Mouse (Mus musculus) CH12.LX (cell line): ENCODE results near the gene Phlda3. TPM values are rescaled to one million over a fixed set of nuclear protein-coding genes. Genes with fewer than 3 reads are reported as not detected.

ENCODE experiments used
- DNase-seq: peaks from one replicate; pipeline ENCODE4 v3.0.0-alpha.2; 2013; ENCODE audit errors: extremely low read depth
- H3K27ac ChIP-seq: 2 replicates; pipeline ENCODE4 v1.5.1; 2012; ENCODE audit warnings: low read depth, mild to moderate bottlenecking, control low read depth, moderate library complexity; ENCODE audit not compliant: insufficient read depth
- H3K27me3 ChIP-seq: replicated peaks from 2 replicates; pipeline ENCODE3; 2012; ENCODE audit warnings: inconsistent platforms
- H3K36me3 ChIP-seq, 2 experiments: replicated peaks in 1 of 2; 2 replicates each; pipeline versions ENCODE3 to v1.6.1; 2012; ENCODE audit warnings: inconsistent platforms in 1 of 2, low read length in 1 of 2, mild to moderate bottlenecking in 1 of 2, mixed read lengths in 1 of 2, moderate library complexity in 1 of 2; ENCODE audit not compliant: control insufficient read depth in 1 of 2, insufficient read depth in 1 of 2
- H3K4me1 ChIP-seq, 2 experiments: 2 replicates each; pipeline ENCODE4 v1.6.1; 2012; ENCODE audit warnings: inconsistent platforms in 1 of 2, moderate library complexity in 1 of 2; ENCODE audit not compliant: insufficient read depth in 2 of 2, control insufficient read depth in 1 of 2
- H3K4me2 ChIP-seq: 2 replicates; pipeline ENCODE4 v1.6.1; 2012; ENCODE audit warnings: low read depth, mild to moderate bottlenecking, control low read depth; ENCODE audit not compliant: poor library complexity, insufficient read depth, severe bottlenecking
- H3K4me3 ChIP-seq, 3 experiments: fragments of 150-350 bp in 1 of 3; sonication (generic) in 1 of 3; replicated peaks in 1 of 3; 2 replicates each; pipeline versions ENCODE3 to v1.5.1; 2011 to 2012; ENCODE audit warnings: low read depth in 2 of 3, low read length in 2 of 3, mild to moderate bottlenecking in 2 of 3, moderate library complexity in 2 of 3, control low read depth in 1 of 3, improper control_type of control experiment in 1 of 3, inconsistent platforms in 1 of 3, mixed read lengths in 1 of 3; ENCODE audit not compliant: poor library complexity in 1 of 3
- H3K79me2 ChIP-seq: replicated peaks from 2 replicates; pipeline ENCODE4 v1.6.1; 2012; ENCODE audit warnings: mild to moderate bottlenecking, moderate library complexity; ENCODE audit not compliant: control insufficient read depth, poor library complexity, insufficient read depth, severe bottlenecking; ENCODE audit errors: extremely low read depth
- H3K9ac ChIP-seq: 2 replicates; pipeline ENCODE4 v1.6.1; 2012; ENCODE audit warnings: low read depth, mild to moderate bottlenecking, control low read depth, moderate library complexity; ENCODE audit not compliant: insufficient read depth
- H3K9me3 ChIP-seq: replicated peaks from 2 replicates; pipeline ENCODE3; 2012; ENCODE audit warnings: low read length, inconsistent platforms, mixed read lengths
- BHLHE40 ChIP-seq: IDR thresholded peaks from 2 replicates; pipeline ENCODE4 v1.6.1; 2011; ENCODE audit warnings: mild to moderate bottlenecking, low read depth, low read length, improper control_type of control experiment
- CHD1 ChIP-seq: IDR thresholded peaks from 2 replicates; pipeline ENCODE4 v1.6.1; 2012; ENCODE audit warnings: low read depth, low read length, improper control_type of control experiment, inconsistent platforms
- CTCF ChIP-seq, 2 experiments: IDR thresholded peaks in 1 of 2; conservative IDR thresholded peaks in 1 of 2; 2 replicates each; pipeline ENCODE4 v1.5.1; 2011 to 2012; ENCODE audit warnings: low read depth in 2 of 2, low read length in 2 of 2, improper control_type of control experiment in 1 of 2, inconsistent platforms in 1 of 2, mild to moderate bottlenecking in 1 of 2, moderate library complexity in 1 of 2
- ELF1 ChIP-seq: IDR thresholded peaks from 2 replicates; pipeline ENCODE4 v1.6.1; 2014; ENCODE audit warnings: low read depth, mild to moderate bottlenecking, inconsistent platforms, low read length, improper control_type of control experiment
- IRF4 ChIP-seq: IDR thresholded peaks from 2 replicates; pipeline ENCODE4 v1.6.1; 2014; ENCODE audit warnings: low read depth, mild to moderate bottlenecking, inconsistent platforms, low read length, improper control_type of control experiment
- MAFK ChIP-seq: IDR thresholded peaks from 2 replicates; pipeline ENCODE4 v1.6.1; 2011; ENCODE audit warnings: low read length, improper control_type of control experiment; ENCODE audit not compliant: insufficient replicate concordance
- MAX ChIP-seq: IDR thresholded peaks from 2 replicates; pipeline ENCODE4 v1.6.1; 2011; ENCODE audit warnings: low read length, improper control_type of control experiment
- MXI1 ChIP-seq: IDR thresholded peaks from 2 replicates; pipeline ENCODE4 v1.6.1; 2011; ENCODE audit warnings: mild to moderate bottlenecking, low read depth, low read length, improper control_type of control experiment
- NELFE ChIP-seq: IDR thresholded peaks from 2 replicates; pipeline ENCODE4 v1.6.1; 2011; ENCODE audit warnings: low read depth, low read length, improper control_type of control experiment
- NRF1 ChIP-seq: IDR thresholded peaks from 2 replicates; pipeline ENCODE4 v1.6.1; 2014; ENCODE audit warnings: low read depth, mild to moderate bottlenecking, inconsistent platforms, low read length, improper control_type of control experiment, moderate library complexity
- RCOR1 ChIP-seq: conservative IDR thresholded peaks from 2 replicates; pipeline ENCODE4 v1.6.1; 2012; ENCODE audit warnings: low read depth, mild to moderate bottlenecking, inconsistent platforms, low read length, improper control_type of control experiment
- SIN3A ChIP-seq: IDR thresholded peaks from 2 replicates; pipeline ENCODE4 v1.6.1; 2012; ENCODE audit warnings: low read length, improper control_type of control experiment, inconsistent platforms
- SMC3 ChIP-seq: IDR thresholded peaks from 2 replicates; pipeline ENCODE4 v1.6.1; 2011; ENCODE audit warnings: low read depth, low read length, improper control_type of control experiment
- TCF12 ChIP-seq: IDR thresholded peaks from 2 replicates; pipeline ENCODE4 v1.6.1; 2014; ENCODE audit warnings: low read depth, mild to moderate bottlenecking, inconsistent platforms, low read length, improper control_type of control experiment
- UBTF ChIP-seq: IDR thresholded peaks from 2 replicates; pipeline ENCODE4 v1.6.1; 2012; ENCODE audit warnings: low read depth, mild to moderate bottlenecking, inconsistent platforms, low read length, improper control_type of control experiment, moderate library complexity
- USF1 ChIP-seq: IDR thresholded peaks from 2 replicates; pipeline ENCODE4 v1.6.1; 2014; ENCODE audit warnings: low read depth, mild to moderate bottlenecking, inconsistent platforms, low read length, improper control_type of control experiment
- USF2 ChIP-seq: conservative IDR thresholded peaks from 2 replicates; pipeline ENCODE4 v1.6.1; 2011; ENCODE audit warnings: low read depth, low read length, improper control_type of control experiment
- ZKSCAN1 ChIP-seq: IDR thresholded peaks from 2 replicates; pipeline ENCODE4 v1.6.1; 2012; ENCODE audit warnings: low read depth, inconsistent platforms, low read length, improper control_type of control experiment, borderline replicate concordance
- dilution Hi-C: fragments of 300-500 bp; cut with MboI; formaldehyde crosslinking; loops from 2 replicates; pipeline ENCODE4 v1.14.3; 2020; ENCODE audit warnings: low sequenced_read_pairs; ENCODE audit not compliant: extremely low pct_unique_long_range_greater_than_20kb, extremely low pct_ligation_motif_present
- in situ Hi-C: fragments of 300-500 bp; cut with MboI; formaldehyde crosslinking; loops from 3 replicates; pipeline ENCODE4 v1.14.3; 2019; ENCODE audit warnings: low sequenced_read_pairs, low pct_ligation_motif_present, low pct_unique_long_range_greater_than_20kb, mixed read lengths
- polyA plus RNA-seq: library from polyadenylated mRNA; unstranded; fragments of >175 nt; gene quantifications from 2 replicates; pipeline ENCODE4 v1.2.1, GENCODE M21; 2012; ENCODE audit warnings: low read depth; ENCODE audit not compliant: insufficient read length
- total RNA-seq, 2 experiments: library from RNA; depleted of rRNA; stranded (reverse); fragments of 300-350 nt in 1 of 2; fragments of >200 nt in 1 of 2; gene quantifications; 2 replicates each; pipeline ENCODE4 v1.2.3; 2012 to 2014

The Phlda3 gene
- total and polyA plus RNA-seq, 3 experiments, result 37.5 to 98.1 (median 49.5) TPM

DNA sequence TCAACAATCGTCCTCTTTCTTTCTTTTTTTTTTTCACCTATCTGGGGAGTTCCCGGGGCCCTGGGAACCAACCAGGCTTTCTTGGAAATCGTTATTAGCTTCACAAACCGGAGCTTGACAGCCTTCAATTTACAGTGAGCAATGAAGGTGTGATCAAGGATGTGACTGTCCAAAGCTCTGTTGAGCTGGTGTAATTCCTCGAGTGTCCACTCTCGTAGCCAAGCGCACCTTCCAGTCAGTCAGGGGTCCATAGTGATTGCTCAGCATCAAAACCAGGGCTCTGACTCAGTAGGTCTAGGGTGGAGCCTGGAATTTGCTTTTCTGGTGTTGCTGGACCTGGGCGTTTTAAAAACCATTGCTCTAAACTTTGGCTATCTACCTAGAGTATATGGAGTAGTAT lies 5.7 kb upstream of the Phlda3 start:
- H3K4me1 ChIP-seq, result peaks cover 27 to 68% of the 10 kb centered on the region in 2 experiments
- no peaks in the 10 kb centered on the region for H3K9me3 ChIP-seq
- TF ChIP-seq IRF4, result no peak
- TF ChIP-seq ZKSCAN1, result no peak
- no peak for TF ChIP-seq RCOR1
- no peak for TF ChIP-seq MAFK
- no peak for TF ChIP-seq CHD1
- no peak for TF ChIP-seq USF2
- no peak for TF ChIP-seq NELFE
- no peak for TF ChIP-seq ELF1
- TF ChIP-seq USF1, result no peak
- TF ChIP-seq MXI1, result no peak
- TF ChIP-seq MAX, result no peak
- no peak for TF ChIP-seq SMC3
- TF ChIP-seq NRF1, result no peak
- TF ChIP-seq SIN3A, result no peak
- TF ChIP-seq TCF12, result no peak
- no peak for TF ChIP-seq UBTF
- TF ChIP-seq, all 38 proteins: peak for 0
- H3K27me3 ChIP-seq, result peaks cover 4% of the 10 kb centered on the region
- H3K4me3 ChIP-seq, result no peak overlapping the region
- in situ Hi-C loops, result loop anchor here (10.0 kb wide), 1 partner anchor 375 kb away; the partner anchor contains the start of gene Kif21b
- H3K79me2 ChIP-seq, result no peaks in the 10 kb centered on the region
- H3K36me3 ChIP-seq, result no peaks in the 10 kb centered on the region
- DNase-seq, result peak; percentile 12
- peak overlapping the region; percentile 41; the same call in 1 of the 2 replicates for H3K9ac ChIP-seq
- peak overlapping the region; percentile 52; the same call in 1 of the 2 replicates for H3K4me2 ChIP-seq
- dilution Hi-C loops, result no loop called here
- H3K27ac ChIP-seq, result no peak overlapping the region; the same call in 1 of the 2 replicates

- no peak overlapping the region for H3K9ac ChIP-seq
- H3K4me3 ChIP-seq, result no peak overlapping the region
- in situ Hi-C loops (loop anchor here (10.0 kb wide), 1 partner anchor 373 kb away; the partner anchor contains the start of gene Kif21b), dilution Hi-C loops (no loop called here)
- no peak overlapping the region for H3K27ac ChIP-seq
- TF ChIP-seq CTCF (conservative IDR thresholded peaks at IDR 0.05 in 1 of 2, IDR thresholded peaks at IDR 0.05 in 1 of 2; ENCODE audit: low read depth in 2 of 2, low read length in 2 of 2) (no peak), BHLHE40 (no peak)
- H3K27me3 ChIP-seq, result peaks cover 1% of the 10 kb centered on the region
- no peak overlapping the region for H3K4me2 ChIP-seq
- no peaks in the 10 kb centered on the region for H3K36me3 ChIP-seq
- no peak for DNase-seq
- no peaks in the 10 kb centered on the region for H3K9me3 ChIP-seq
- peaks cover 24 to 58% of the 10 kb centered on the region in 2 experiments for H3K4me1 ChIP-seq
- peaks cover 6% of the 10 kb centered on the region for H3K79me2 ChIP-seq
Observed at GRCm38 (mm10) chr1:135761728-135762127, 4.2 kb upstream of the Phlda3 start.
